Mouse (Mus musculus): ENCODE measurements around the gene Rhd. TPM values are rescaled to one million over a fixed set of nuclear protein-coding genes. Genes with fewer than 3 reads are reported as not detected.

Rhd gene
- polyA plus RNA-seq, 1 experiment from 2014 or later: 0.32 TPM

DNA sequence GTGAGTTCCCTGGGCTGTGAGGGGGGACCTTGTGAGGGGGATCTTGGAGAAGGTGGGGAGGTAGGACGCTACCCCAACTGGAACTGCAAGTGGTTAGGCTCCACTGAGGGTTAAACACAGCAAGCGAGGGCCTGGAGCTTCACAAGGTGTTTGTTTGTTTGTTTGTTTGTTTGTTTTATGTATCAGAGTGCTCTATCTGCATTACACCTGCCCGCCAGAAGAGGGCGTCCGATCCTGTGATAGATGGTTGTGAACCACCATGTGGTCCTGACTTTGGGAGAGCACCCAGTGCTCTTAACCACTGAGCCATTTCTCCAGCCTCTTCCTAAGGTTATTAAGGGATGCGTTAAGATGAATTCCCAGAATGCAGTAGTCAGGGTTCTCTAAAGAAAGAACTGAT is 15.7 kb downstream of the Rhd start:
- no peaks in the 10 kb centered on the region for H3K36me3 ChIP-seq (ENCODE audit: insufficient read depth, low read length)
- no peaks in the 10 kb centered on the region for H3K4me1 ChIP-seq (replicated peaks; ENCODE audit: insufficient read depth, low read length)
- DNase-seq (ENCODE audit: low spot score) (no peak), ATAC-seq (replicated peaks; ENCODE audit: low FRiP score, low read depth) (no peak)
- H3K4me2 ChIP-seq (ENCODE audit: low read length): peak overlapping the region; percentile 52
- no peak overlapping the region for H3K9ac ChIP-seq (ENCODE audit: low read depth, low read length)
- WGBS: 42% methylated on average over 6 of the region's 6 CpGs
- H3K27me3 ChIP-seq (ENCODE audit: insufficient read depth, low read length): no peaks in the 10 kb centered on the region
- H3K4me3 ChIP-seq (replicated peaks; ENCODE audit: low read depth, low read length): peak overlapping the region; percentile 10; the same call in 1 of the 2 replicates
- H3K27ac ChIP-seq: no peak overlapping the region
- no peaks in the 10 kb centered on the region for H3K9me3 ChIP-seq (replicated peaks; ENCODE audit: low read length)
- peak; percentile 57; the same call in 1 of the 2 replicates for TF ChIP-seq CTCF (IDR thresholded peaks at IDR 0.05; ENCODE audit: low read depth)

DNA sequence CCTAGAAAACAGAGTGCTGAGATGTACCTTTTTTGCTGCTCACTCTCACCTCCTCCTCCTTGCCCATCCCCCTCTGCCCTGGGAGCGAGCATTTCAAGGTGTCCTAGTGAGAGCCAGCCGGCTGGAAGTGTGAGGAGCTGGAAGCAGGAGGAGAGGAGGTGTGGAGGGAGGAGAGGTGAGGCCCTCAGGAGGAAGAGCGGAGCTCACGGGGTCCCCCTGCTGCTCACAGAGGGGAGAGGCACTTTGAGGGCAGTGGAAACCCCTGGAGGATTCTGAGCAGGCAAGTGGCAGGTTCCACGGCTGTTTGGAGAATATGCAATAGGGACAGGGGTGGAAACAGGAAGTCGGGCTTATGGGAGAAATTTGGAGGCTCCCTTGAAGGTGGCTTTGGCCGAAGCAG is 18.9 kb downstream of the Rhd start:
- DNase-seq (ENCODE audit: low spot score): peak; percentile 57
- peak; percentile 68 for TF ChIP-seq CTCF (IDR thresholded peaks at IDR 0.05; ENCODE audit: low read depth)

DNA sequence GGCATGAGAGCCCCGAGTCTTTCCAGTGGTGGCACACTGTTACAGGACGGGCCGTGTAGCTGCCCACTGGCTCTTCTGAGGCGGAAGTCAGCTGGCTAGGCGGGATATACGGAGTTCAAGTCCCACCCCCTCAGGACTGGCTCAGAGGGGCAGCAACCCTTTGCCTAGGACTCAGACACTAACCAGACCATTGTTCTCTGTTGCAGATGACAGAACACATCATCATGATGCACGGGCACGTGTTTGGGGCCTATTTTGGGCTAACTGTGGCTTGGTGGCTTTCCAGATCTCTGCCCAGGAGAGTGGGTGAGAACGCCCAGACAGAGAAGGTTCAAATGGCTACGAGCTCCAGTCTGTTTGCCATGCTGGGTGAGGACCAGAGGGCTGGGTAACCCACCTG is 19.5 kb downstream of the Rhd start:
- H3K27ac ChIP-seq: no peak overlapping the region
- H3K9me3 ChIP-seq (replicated peaks; ENCODE audit: low read length): no peaks in the 10 kb centered on the region
- H3K27me3 ChIP-seq (ENCODE audit: insufficient read depth, low read length): no peaks in the 10 kb centered on the region
- no peak overlapping the region for H3K9ac ChIP-seq (ENCODE audit: low read depth, low read length)
- no peak for ATAC-seq (replicated peaks; ENCODE audit: low FRiP score, low read depth)
- WGBS: 88% methylated on average over 10 of the region's 10 CpGs
- no peak overlapping the region for H3K4me3 ChIP-seq (replicated peaks; ENCODE audit: low read depth, low read length)
- H3K36me3 ChIP-seq (ENCODE audit: insufficient read depth, low read length): no peaks in the 10 kb centered on the region
- no peak for DNase-seq (ENCODE audit: low spot score)
- TF ChIP-seq CTCF (IDR thresholded peaks at IDR 0.05; ENCODE audit: low read depth): no peak
- no peak overlapping the region for H3K4me2 ChIP-seq (ENCODE audit: low read length)
- H3K4me1 ChIP-seq (replicated peaks; ENCODE audit: insufficient read depth, low read length): no peaks in the 10 kb centered on the region

More for the DNA sequence above, 18.9 kb downstream of the Rhd start:
- H3K36me3 ChIP-seq (ENCODE audit: insufficient read depth, low read length): no peaks in the 10 kb centered on the region
- H3K9me3 ChIP-seq (replicated peaks; ENCODE audit: low read length): no peaks in the 10 kb centered on the region
- no peaks in the 10 kb centered on the region for H3K4me1 ChIP-seq (replicated peaks; ENCODE audit: insufficient read depth, low read length)
- 29% methylated on average over 7 of the region's 7 CpGs for WGBS
- no peak overlapping the region for H3K4me2 ChIP-seq (ENCODE audit: low read length)
- H3K27me3 ChIP-seq (ENCODE audit: insufficient read depth, low read length): no peaks in the 10 kb centered on the region
- no peak overlapping the region for H3K4me3 ChIP-seq (replicated peaks; ENCODE audit: low read depth, low read length)
- no peak for ATAC-seq (replicated peaks; ENCODE audit: low FRiP score, low read depth)
- H3K27ac ChIP-seq: no peak overlapping the region
- no peak overlapping the region for H3K9ac ChIP-seq (ENCODE audit: low read depth, low read length)

DNA sequence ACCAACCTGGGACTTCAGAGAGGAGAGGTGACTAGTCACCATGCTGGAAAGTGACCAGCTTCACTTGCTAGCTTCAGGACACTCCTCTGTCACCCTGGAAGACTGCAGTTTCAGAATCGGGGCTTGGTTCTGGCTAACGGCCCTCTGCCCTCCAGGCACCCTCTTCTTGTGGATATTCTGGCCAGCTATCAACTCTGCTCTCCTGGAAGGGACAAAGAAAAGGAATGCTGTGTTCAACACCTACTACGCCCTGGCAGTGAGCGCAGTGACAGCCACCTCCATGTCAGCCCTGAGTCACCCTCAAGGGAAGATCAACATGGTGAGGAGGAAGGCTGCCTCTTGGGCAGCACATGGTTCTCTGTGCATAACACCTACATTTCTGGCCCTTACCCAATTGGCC is 20.0 kb downstream of the Rhd start:
- no peaks in the 10 kb centered on the region for H3K4me1 ChIP-seq (replicated peaks; ENCODE audit: insufficient read depth, low read length)
- no peaks in the 10 kb centered on the region for H3K36me3 ChIP-seq (ENCODE audit: insufficient read depth, low read length)
- H3K4me3 ChIP-seq (replicated peaks; ENCODE audit: low read depth, low read length): no peak overlapping the region
- no peaks in the 10 kb centered on the region for H3K9me3 ChIP-seq (replicated peaks; ENCODE audit: low read length)
- TF ChIP-seq CTCF (IDR thresholded peaks at IDR 0.05; ENCODE audit: low read depth): no peak
- H3K27ac ChIP-seq: no peak overlapping the region
- H3K27me3 ChIP-seq (ENCODE audit: insufficient read depth, low read length): no peaks in the 10 kb centered on the region
- ATAC-seq (replicated peaks; ENCODE audit: low FRiP score, low read depth) (no peak), DNase-seq (ENCODE audit: low spot score) (no peak)
- H3K4me2 ChIP-seq (ENCODE audit: low read length): no peak overlapping the region
- H3K9ac ChIP-seq (ENCODE audit: low read depth, low read length): no peak overlapping the region
- WGBS: 85% methylated on average over 4 of the region's 4 CpGs

DNA sequence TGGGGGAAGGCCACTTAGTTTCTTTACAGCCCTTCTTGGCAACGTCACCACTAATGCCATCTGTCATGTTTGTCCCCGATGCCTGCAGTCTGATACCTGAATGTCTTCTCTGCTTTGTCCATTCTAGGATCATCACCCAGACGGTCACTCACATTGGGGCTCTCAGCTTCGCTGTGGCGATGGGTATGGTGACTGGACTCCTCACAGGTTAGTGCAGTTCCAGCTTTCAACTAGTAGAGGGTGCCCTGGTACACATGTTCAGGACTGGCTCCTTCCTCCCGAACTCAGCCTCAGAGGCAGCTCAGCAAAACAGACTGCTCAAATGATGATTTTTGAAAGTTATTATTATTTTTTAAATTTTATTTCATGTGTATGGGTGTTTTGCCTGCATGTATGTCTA is 27.8 kb downstream of the Rhd start:
- DNase-seq (ENCODE audit: low spot score): no peak
- no peak overlapping the region for H3K4me3 ChIP-seq (replicated peaks; ENCODE audit: low read depth, low read length)

DNA sequence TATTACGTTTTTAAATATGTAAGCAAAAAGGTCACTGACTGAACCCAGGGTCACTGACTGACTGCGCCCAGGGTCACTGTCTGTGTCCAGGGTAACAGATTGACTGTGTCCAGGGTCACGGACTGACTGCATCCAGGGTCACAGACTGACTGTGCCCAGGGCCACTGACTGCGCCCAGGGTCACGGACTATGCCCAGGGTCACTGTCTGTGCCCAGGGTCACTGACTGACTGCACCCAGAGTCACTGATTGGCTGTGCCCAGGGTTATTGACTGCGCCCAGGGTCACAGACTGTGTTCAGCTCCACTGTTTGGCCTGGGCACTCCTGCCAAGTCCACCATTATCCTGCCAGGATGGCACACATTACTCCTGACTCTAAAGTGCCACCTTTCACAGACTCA is 32.9 kb downstream of the Rhd start:
- H3K9me3 ChIP-seq (replicated peaks; ENCODE audit: low read length): no peaks in the 10 kb centered on the region
- H3K36me3 ChIP-seq (ENCODE audit: insufficient read depth, low read length): peaks cover 44% of the 10 kb centered on the region
- no peak for DNase-seq (ENCODE audit: low spot score)
- 0 out of 2 replicates have a peak, but pooled peaks have one; percentile 49 for ATAC-seq (replicated peaks; ENCODE audit: low FRiP score, low read depth)
- WGBS: 88% methylated on average over 6 of the region's 6 CpGs
- no peaks in the 10 kb centered on the region for H3K27me3 ChIP-seq (ENCODE audit: insufficient read depth, low read length)
- H3K9ac ChIP-seq (ENCODE audit: low read depth, low read length): no peak overlapping the region
- no peak overlapping the region for H3K27ac ChIP-seq
- no peak overlapping the region for H3K4me2 ChIP-seq (ENCODE audit: low read length)
- TF ChIP-seq CTCF (IDR thresholded peaks at IDR 0.05; ENCODE audit: low read depth): no peak
- H3K4me1 ChIP-seq (replicated peaks; ENCODE audit: insufficient read depth, low read length): no peaks in the 10 kb centered on the region
- no peak overlapping the region for H3K4me3 ChIP-seq (replicated peaks; ENCODE audit: low read depth, low read length)

More for the DNA sequence above, 27.8 kb downstream of the Rhd start:
- Histone ChIP-seq H3K4me2 (ENCODE audit: low read length) (no peak overlapping the region), H3K9ac (ENCODE audit: low read depth, low read length) (no peak overlapping the region), H3K4me1 (replicated peaks; ENCODE audit: insufficient read depth, low read length) (no peaks in the 10 kb centered on the region), H3K27ac (no peak overlapping the region), H3K27me3 (ENCODE audit: insufficient read depth, low read length) (no peaks in the 10 kb centered on the region), H3K9me3 (replicated peaks; ENCODE audit: low read length) (no peaks in the 10 kb centered on the region), H3K36me3 (ENCODE audit: insufficient read depth, low read length) (peaks cover 10% of the 10 kb centered on the region; the same call in 1 of the 2 replicates)
- no peak for ATAC-seq (replicated peaks; ENCODE audit: low FRiP score, low read depth)
- 77% methylated on average over 6 of the region's 6 CpGs for WGBS
- no peak for TF ChIP-seq CTCF (IDR thresholded peaks at IDR 0.05; ENCODE audit: low read depth)

DNA sequence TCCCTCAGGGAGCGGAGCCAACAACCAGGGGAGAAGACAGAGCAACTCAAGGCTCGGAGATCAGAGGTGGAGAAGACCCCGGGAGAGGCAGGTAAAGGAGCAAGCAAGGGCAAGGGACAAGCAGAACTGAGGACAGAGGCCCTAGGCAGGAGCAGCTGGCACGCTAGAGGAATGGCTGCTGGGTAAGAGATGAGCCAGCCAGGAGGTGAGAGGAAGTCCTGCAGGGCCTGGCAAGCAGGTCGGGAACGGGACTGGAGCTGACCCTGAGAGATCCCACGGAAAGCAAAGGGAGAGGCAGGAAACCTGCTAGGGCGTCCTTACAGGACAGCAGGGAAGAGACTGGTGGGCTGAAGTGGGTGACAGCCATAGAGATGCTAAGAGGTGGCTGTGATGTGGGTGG is 36.8 kb downstream of the Rhd start:
- no peaks in the 10 kb centered on the region for H3K27me3 ChIP-seq (ENCODE audit: insufficient read depth, low read length)
- H3K27ac ChIP-seq: no peak overlapping the region
- H3K4me1 ChIP-seq (replicated peaks; ENCODE audit: insufficient read depth, low read length): no peaks in the 10 kb centered on the region
- ATAC-seq (replicated peaks; ENCODE audit: low FRiP score, low read depth) (no peak), DNase-seq (ENCODE audit: low spot score) (no peak)
- no peaks in the 10 kb centered on the region for H3K9me3 ChIP-seq (replicated peaks; ENCODE audit: low read length)
- H3K4me2 ChIP-seq (ENCODE audit: low read length): no peak overlapping the region
- H3K36me3 ChIP-seq (ENCODE audit: insufficient read depth, low read length): peaks cover 72% of the 10 kb centered on the region
- H3K4me3 ChIP-seq (replicated peaks; ENCODE audit: low read depth, low read length): no peak overlapping the region
- no peak for TF ChIP-seq CTCF (IDR thresholded peaks at IDR 0.05; ENCODE audit: low read depth)
- H3K9ac ChIP-seq (ENCODE audit: low read depth, low read length): no peak overlapping the region
- WGBS: 91% methylated on average over 8 of the region's 8 CpGs

Data from kidney, postnatal 0 days (tissue).